In the genomic region with DNA sequence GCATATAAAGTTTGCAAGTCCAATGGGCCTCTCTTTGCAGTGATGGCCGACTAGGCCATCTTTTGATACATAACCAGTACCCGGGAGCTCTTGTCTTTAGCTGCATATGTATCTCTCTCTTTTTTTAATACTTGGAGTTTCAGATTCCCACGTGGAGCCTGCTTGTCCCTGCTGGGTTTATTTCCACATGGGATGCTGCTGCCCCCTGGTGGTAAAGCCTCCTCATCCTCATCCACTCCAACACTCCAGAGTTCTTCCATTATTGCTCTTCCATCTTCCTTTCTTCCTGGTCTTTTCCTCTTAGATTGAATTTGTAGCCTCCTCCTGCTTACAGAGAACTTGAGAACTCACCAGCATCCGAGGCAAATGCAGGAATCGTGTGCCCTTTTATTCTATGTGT, we compare ENCODE assay signal across 9 mouse cellular contexts. TPM values are rescaled to one million over a fixed set of nuclear protein-coding genes. Genes with fewer than 3 reads are reported as not detected.
DNase-seq lines count a peak whose midpoint lies in the region; ATAC-seq and TF ChIP-seq lines count a peak whose summit lies in the region.
"Had no signal": no experiment of that assay in that cellular context is flagged by ENCODE, and none has a peak within 500 bp of the region (broad histone marks: within the 10 kb centered on the region; RNA-seq: fewer than 3 reads in every experiment).

No protein-coding gene starts in this region.

- TF ChIP-seq CTCF in gastrocnemius, adult 2 months (IDR thresholded peaks at IDR 0.05), result peak; percentile 79

- peak; percentile 85 for DNase-seq in hindbrain, embryonic 11.5 days (ENCODE audit: low spot score)
- peak; percentile 20 for DNase-seq in Muller cell, postnatal 12 days (ENCODE audit: inconsistent ontology term)
- DNase-seq in cerebellum, adult 9-11 months, result peak; percentile 35
- DNase-seq in gastrocnemius, adult 2 months, result peak; percentile 62
- DNase-seq in layer of hippocampus, postnatal 25 days (ENCODE audit: extremely low spot score in 1 of 2, low spot score in 1 of 2), result peak; percentile 62 to 86
- DNase-seq in thymus, postnatal 4 days, result peak; percentile 74

- no peak overlapping the region for H3K4me3 ChIP-seq in hindbrain, embryonic 11.5 days (ENCODE audit: low read depth, low read length)
- no peak overlapping the region for H3K4me3 ChIP-seq in hindbrain, embryonic 12.5 days
- no peak overlapping the region for H3K4me3 ChIP-seq in gastrocnemius, adult 2 months
- H3K4me3 ChIP-seq: limb, embryonic 15.5 days had no signal

- ATAC-seq in hindbrain, embryonic 11.5 days (ENCODE audit: low FRiP score), result no peak
- no peak for ATAC-seq in hindbrain, embryonic 12.5 days (ENCODE audit: low FRiP score)
- peak; percentile 67 for ATAC-seq in megakaryocyte progenitor cell, adult 5-6 weeks (replicated peaks; ENCODE audit: poor library complexity)

- WGBS in hindbrain, embryonic 11.5 days, result 29% methylated on average over 5 of the region's 5 CpGs
- WGBS in hindbrain, embryonic 12.5 days, result 33% methylated on average over 5 of the region's 5 CpGs

- H3K36me3 ChIP-seq in hindbrain, embryonic 11.5 days (ENCODE audit: control insufficient read depth, insufficient read depth, low read length), result no peaks in the 10 kb centered on the region
- no peaks in the 10 kb centered on the region for H3K36me3 ChIP-seq in hindbrain, embryonic 12.5 days
- H3K36me3 ChIP-seq: limb, embryonic 15.5 days had no signal

- no peak overlapping the region for H3K9ac ChIP-seq in hindbrain, embryonic 11.5 days (ENCODE audit: low read depth, low read length)
- no peak overlapping the region for H3K9ac ChIP-seq in hindbrain, embryonic 12.5 days
- H3K9ac ChIP-seq: limb, embryonic 15.5 days had no signal

- H3K27me3 ChIP-seq in hindbrain, embryonic 11.5 days (ENCODE audit: control insufficient read depth, insufficient read depth, low read length), result no peaks in the 10 kb centered on the region
- H3K27me3 ChIP-seq in hindbrain, embryonic 12.5 days, result no peaks in the 10 kb centered on the region
- H3K27me3 ChIP-seq: limb, embryonic 15.5 days had no signal

- H3K4me2 ChIP-seq in hindbrain, embryonic 11.5 days (replicated peaks; ENCODE audit: low read depth, low read length), result no peak overlapping the region
- H3K4me2 ChIP-seq in hindbrain, embryonic 12.5 days (replicated peaks), result no peak overlapping the region
- H3K4me2 ChIP-seq: limb, embryonic 15.5 days had no signal

- no peaks in the 10 kb centered on the region for H3K4me1 ChIP-seq in hindbrain, embryonic 11.5 days (replicated peaks; ENCODE audit: control insufficient read depth, insufficient read depth, low read length)
- no peaks in the 10 kb centered on the region for H3K4me1 ChIP-seq in hindbrain, embryonic 12.5 days

- H3K9me3 ChIP-seq in hindbrain, embryonic 11.5 days (ENCODE audit: control insufficient read depth, low read length), result no peaks in the 10 kb centered on the region
- H3K9me3 ChIP-seq in hindbrain, embryonic 12.5 days (replicated peaks), result no peaks in the 10 kb centered on the region
- H3K9me3 ChIP-seq: limb, embryonic 15.5 days had no signal

- intact Hi-C loops in gastrocnemius, adult 2 months (cut with DNase I), result no loop called here

- H3K27ac ChIP-seq in hindbrain, embryonic 11.5 days (ENCODE audit: low read depth, low read length), result no peak overlapping the region
- H3K27ac ChIP-seq in hindbrain, embryonic 12.5 days, result no peak overlapping the region
- no peak overlapping the region for H3K27ac ChIP-seq in gastrocnemius, adult 2 months
- H3K27ac ChIP-seq: limb, embryonic 15.5 days had no signal

RNA-seq across cellular contexts. Expression of gene Hhat, which starts 48.9 kb away (rescaled TPM):
- 5.5 and 8.0 TPM in 2 replicates for polyA plus RNA-seq in hindbrain, embryonic 11.5 days (2014; fragmentation: Nextera tagmentation; extraction: Ambion mirVana)
- polyA plus RNA-seq in hindbrain, embryonic 12.5 days (2016; fragmentation: Nextera tagmentation; extraction: Ambion mirVana), result 5.9 and 7.8 TPM in 2 replicates
- total RNA-seq in gastrocnemius, adult 2 months (2021), result under 1 TPM; 0.59 to 0.69 TPM
- 1 to 10 TPM; 1.2 to 1.8 TPM for total RNA-seq in layer of hippocampus, postnatal 25 days (2021)
- total RNA-seq in megakaryocyte progenitor cell, adult 5-6 weeks (2015), result 1.5 and 2.0 TPM in 2 replicates
- total RNA-seq in megakaryocyte progenitor cell, adult 5-6 weeks (2017), result 1.7 and 2.6 TPM in 2 replicates

Comparison
In these comparisons a context has a peak if more than half of its experiments do, and no peak if none do; other contexts are left out.
1. DNase-seq: peak in every context shown above with its lines; median percentile 85 in hindbrain, embryonic 11.5 days; 74 in layer of hippocampus, postnatal 25 days; 74 in thymus, postnatal 4 days; 62 in gastrocnemius, adult 2 months; 35 in cerebellum, adult 9-11 months; 20 in Muller cell, postnatal 12 days.